Mouse (Mus musculus) cortical plate, adult 2 months (tissue): ENCODE data around the gene Olfr1370.

Source experiments
- CTCF ChIP-seq: fragments of 200-500 bp; IDR thresholded peaks from 2 replicates; pipeline ENCODE4 v1.5.1; 2011; ENCODE audit warnings: mild to moderate bottlenecking, control low read depth, low read length; ENCODE audit not compliant: insufficient read depth; ENCODE audit errors: extremely low read depth
- POLR2A ChIP-seq: fragments of 200-500 bp; IDR thresholded peaks from 2 replicates; pipeline ENCODE4 v1.6.1; 2011; ENCODE audit warnings: mild to moderate bottlenecking, low read length, control low read depth; ENCODE audit not compliant: insufficient read depth; ENCODE audit errors: extremely low read depth

DNA sequence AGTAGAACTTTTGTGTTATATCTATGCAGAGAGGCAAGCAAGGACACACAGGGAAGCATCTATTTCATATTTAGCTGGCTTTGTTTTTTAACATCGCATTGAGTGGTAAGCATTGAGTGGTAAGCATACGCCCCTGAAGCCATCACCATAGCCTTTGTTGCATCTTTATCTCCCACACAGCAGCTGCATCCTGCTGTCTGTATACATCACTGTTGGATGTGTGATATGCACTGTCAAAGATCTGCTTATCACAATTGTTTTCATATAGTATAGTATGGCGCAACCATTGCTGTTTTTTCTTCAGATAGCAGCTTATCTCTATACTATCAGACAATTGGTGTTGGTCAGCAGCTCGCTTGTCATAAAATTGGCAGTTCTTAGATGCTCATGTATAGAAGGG lies 39.4 kb upstream of the Olfr1370 start:
- no peak for TF ChIP-seq CTCF
- no peak for TF ChIP-seq POLR2A
